Mouse (Mus musculus): ENCODE data around the gene Tinagl1.

GRCm38 (mm10) chr4:130163391-130163861, 11.5 kb downstream of the Tinagl1 start:
- TF ChIP-seq ZC3H11A (IDR thresholded peaks at IDR 0.05; ENCODE audit: borderline replicate concordance, low read depth, low read length) (no peak), HCFC1 (IDR thresholded peaks at IDR 0.05; ENCODE audit: borderline replicate concordance, insufficient read depth, low read length) (no peak), CHD2 (IDR thresholded peaks at IDR 0.05; ENCODE audit: low read depth, low read length) (no peak), ZNF384 (IDR thresholded peaks at IDR 0.05; ENCODE audit: low read depth, low read length) (no peak)
